26 mouse cellular contexts compared by ENCODE assay signal in genomic region chr15:101714356-101714755, GRCm38 (mm10). TPM values are rescaled to one million over a fixed set of nuclear protein-coding genes. Genes with fewer than 3 reads are reported as not detected.
DNase-seq lines count a peak whose midpoint lies in the region; ATAC-seq and TF ChIP-seq lines count a peak whose summit lies in the region.
"Had no signal": no experiment of that assay in that cellular context is flagged by ENCODE, and none has a peak within 500 bp of the region (broad histone marks: within the 10 kb centered on the region; RNA-seq: fewer than 3 reads in every experiment).

No protein-coding gene starts in this region.

- no peak for TF ChIP-seq POLR2A in heart, adult 2 months (IDR thresholded peaks at IDR 0.05; ENCODE audit: insufficient read depth, low read depth, low read length)

- DNase-seq in limb, embryonic 10.5 days (ENCODE audit: low spot score), result no peak
- DNase-seq in urinary bladder, adult 18-20 months (ENCODE audit: low spot score in 2 of 2), result peak; percentile 45 to 76
- DNase-seq in urinary bladder, adult 2 months (ENCODE audit: low spot score), result no peak
- no peak for DNase-seq in embryonic facial prominence, embryonic 14.5 days (ENCODE audit: low spot score)
- DNase-seq in stomach, postnatal 0 days (ENCODE audit: low spot score), result no peak
- no peak for DNase-seq in frontal cortex, adult 2 months (ENCODE audit: extremely low spot score in 1 of 2, low spot score in 1 of 2)
- DNase-seq in heart, adult 2 months, result no peak
- DNase-seq: adrenal gland, postnatal 10 days; cerebellum, adult 11 months; embryo, embryonic 11 days; gastrocnemius, postnatal 14 days; heart, postnatal 36 days had no signal

- TF ChIP-seq CTCF in stomach, postnatal 0 days (IDR thresholded peaks at IDR 0.05; ENCODE audit: low read depth), result no peak
- TF ChIP-seq CTCF in heart, adult 2 months (IDR thresholded peaks at IDR 0.05), result no peak

- peaks cover 5% of the 10 kb centered on the region; the same call in 1 of the 2 replicates for H3K4me1 ChIP-seq in limb, embryonic 15.5 days
- H3K4me1 ChIP-seq in limb, embryonic 10.5 days, result peaks cover 8% of the 10 kb centered on the region
- H3K4me1 ChIP-seq in embryonic facial prominence, embryonic 14.5 days (ENCODE audit: control insufficient read depth, insufficient read depth, low read length), result peaks cover 8% of the 10 kb centered on the region; the same call in 1 of the 2 replicates
- no peaks in the 10 kb centered on the region for H3K4me1 ChIP-seq in stomach, postnatal 0 days (replicated peaks; ENCODE audit: control insufficient read depth, insufficient read depth)
- no peaks in the 10 kb centered on the region for H3K4me1 ChIP-seq in heart, adult 2 months (ENCODE audit: control insufficient read depth, insufficient read depth, low read length)
- H3K4me1 ChIP-seq: forebrain, embryonic 12.5 days; heart, embryonic 13.5 days; hindbrain, embryonic 15.5 days had no signal

- no peak for TF ChIP-seq EP300 in stomach, postnatal 0 days (optimal IDR thresholded peaks at IDR 0.05)
- no peak for TF ChIP-seq EP300 in heart, adult 2 months (IDR thresholded peaks at IDR 0.05; ENCODE audit: insufficient read depth, low read depth, low read length)

- no peaks in the 10 kb centered on the region for H3K36me3 ChIP-seq in limb, embryonic 15.5 days
- H3K36me3 ChIP-seq in limb, embryonic 10.5 days, result no peaks in the 10 kb centered on the region
- no peaks in the 10 kb centered on the region for H3K36me3 ChIP-seq in embryonic facial prominence, embryonic 14.5 days (ENCODE audit: control insufficient read depth, insufficient read depth, low read length)
- no peaks in the 10 kb centered on the region for H3K36me3 ChIP-seq in stomach, postnatal 0 days (ENCODE audit: control insufficient read depth, insufficient read depth, low read length)
- H3K36me3 ChIP-seq in heart, adult 2 months (ENCODE audit: control insufficient read depth, insufficient read depth, low read length), result no peaks in the 10 kb centered on the region
- H3K36me3 ChIP-seq: forebrain, embryonic 12.5 days; heart, embryonic 13.5 days; hindbrain, embryonic 15.5 days had no signal

- H3K9me3 ChIP-seq in limb, embryonic 15.5 days, result no peaks in the 10 kb centered on the region
- no peaks in the 10 kb centered on the region for H3K9me3 ChIP-seq in limb, embryonic 10.5 days (replicated peaks)
- no peaks in the 10 kb centered on the region for H3K9me3 ChIP-seq in embryonic facial prominence, embryonic 14.5 days (ENCODE audit: control insufficient read depth, low read length)
- no peaks in the 10 kb centered on the region for H3K9me3 ChIP-seq in stomach, postnatal 0 days (ENCODE audit: control insufficient read depth, low read length)
- H3K9me3 ChIP-seq: forebrain, embryonic 12.5 days; heart, embryonic 13.5 days; hindbrain, embryonic 15.5 days had no signal

- H3K27me3 ChIP-seq in limb, embryonic 15.5 days, result no peaks in the 10 kb centered on the region
- H3K27me3 ChIP-seq in limb, embryonic 10.5 days (ENCODE audit: low read depth, poor library complexity, severe bottlenecking), result no peaks in the 10 kb centered on the region
- H3K27me3 ChIP-seq in embryonic facial prominence, embryonic 14.5 days (replicated peaks; ENCODE audit: control insufficient read depth, insufficient read depth, low read length), result no peaks in the 10 kb centered on the region
- no peaks in the 10 kb centered on the region for H3K27me3 ChIP-seq in stomach, postnatal 0 days (ENCODE audit: control insufficient read depth, insufficient read depth, low read length)
- no peaks in the 10 kb centered on the region for H3K27me3 ChIP-seq in heart, adult 2 months (ENCODE audit: control insufficient read depth, insufficient read depth, low read length)
- H3K27me3 ChIP-seq: forebrain, embryonic 12.5 days; hindbrain, embryonic 15.5 days had no signal

- WGBS in limb, embryonic 15.5 days, result 73% methylated on average over 5 of the region's 5 CpGs
- WGBS in limb, embryonic 10.5 days, result 79% methylated on average over 5 of the region's 5 CpGs
- 80% methylated on average over 5 of the region's 5 CpGs for WGBS in embryonic facial prominence, embryonic 14.5 days
- WGBS in stomach, postnatal 0 days, result 63% methylated on average over 5 of the region's 5 CpGs
- WGBS in heart, adult 2 months, result 71% methylated on average over 5 of the region's 5 CpGs

- ATAC-seq in limb, embryonic 15.5 days (ENCODE audit: insufficient number of reproducible peaks, low FRiP score, low TSS enrichment, low read depth), result no peak
- ATAC-seq in embryonic facial prominence, embryonic 14.5 days (ENCODE audit: low read depth), result no peak
- no peak for ATAC-seq in stomach, postnatal 0 days (ENCODE audit: low FRiP score, low TSS enrichment)
- ATAC-seq: forebrain, embryonic 16.5 days had no signal

- intact Hi-C loops in heart, adult 2 months (cut with DNase I), result no loop called here

- H3K79me2 ChIP-seq in heart, adult 2 months (replicated peaks; ENCODE audit: control insufficient read depth, insufficient read depth, low read length), result no peaks in the 10 kb centered on the region

- H3K9ac ChIP-seq in limb, embryonic 15.5 days, result no peak overlapping the region
- H3K9ac ChIP-seq in embryonic facial prominence, embryonic 14.5 days (ENCODE audit: low read depth, low read length), result no peak overlapping the region
- no peak overlapping the region for H3K9ac ChIP-seq in stomach, postnatal 0 days (ENCODE audit: low read length)
- H3K9ac ChIP-seq in heart, adult 2 months (ENCODE audit: low read depth, low read length), result no peak overlapping the region
- H3K9ac ChIP-seq: forebrain, embryonic 12.5 days; heart, embryonic 13.5 days; hindbrain, embryonic 15.5 days had no signal

- 0 out of 2 replicates have a peak overlapping the region, but pooled peaks have one; percentile 27 for H3K27ac ChIP-seq in limb, embryonic 15.5 days
- H3K27ac ChIP-seq in limb, embryonic 10.5 days, result no peak overlapping the region
- 0 out of 2 replicates have a peak overlapping the region, but pooled peaks have one; percentile 48 for H3K27ac ChIP-seq in embryonic facial prominence, embryonic 14.5 days (replicated peaks; ENCODE audit: low read depth, low read length)
- peak overlapping the region; percentile 56 for H3K27ac ChIP-seq in stomach, postnatal 0 days (replicated peaks)
- H3K27ac ChIP-seq in heart, adult 2 months, result no peak overlapping the region
- H3K27ac ChIP-seq: forebrain, embryonic 12.5 days; heart, embryonic 13.5 days; hindbrain, embryonic 15.5 days had no signal

- H3K4me3 ChIP-seq in limb, embryonic 15.5 days, result no peak overlapping the region
- no peak overlapping the region for H3K4me3 ChIP-seq in limb, embryonic 10.5 days
- H3K4me3 ChIP-seq in embryonic facial prominence, embryonic 14.5 days (ENCODE audit: low read depth, low read length), result no peak overlapping the region
- H3K4me3 ChIP-seq in stomach, postnatal 0 days (ENCODE audit: low read depth, low read length), result no peak overlapping the region
- H3K4me3 ChIP-seq in heart, adult 2 months, result no peak overlapping the region
- H3K4me3 ChIP-seq: forebrain, embryonic 12.5 days; heart, embryonic 13.5 days; hindbrain, embryonic 15.5 days had no signal

- H3K4me2 ChIP-seq in limb, embryonic 15.5 days, result no peak overlapping the region
- no peak overlapping the region for H3K4me2 ChIP-seq in embryonic facial prominence, embryonic 14.5 days (ENCODE audit: low read depth, low read length)
- no peak overlapping the region for H3K4me2 ChIP-seq in stomach, postnatal 0 days (replicated peaks; ENCODE audit: low read depth)
- H3K4me2 ChIP-seq: forebrain, embryonic 12.5 days; heart, embryonic 13.5 days; hindbrain, embryonic 15.5 days had no signal

RNA-seq across cellular contexts. Expression of gene Krt5, which starts 1.7 kb away (rescaled TPM):
- 841 and 914 TPM in 2 replicates for polyA plus RNA-seq in limb, embryonic 15.5 days (2015; fragmentation: Nextera tagmentation; extraction: Ambion mirVana)
- polyA plus RNA-seq in limb, embryonic 10.5 days (2016; fragmentation: Nextera tagmentation; extraction: Ambion mirVana), result 19.1 and 40.4 TPM in 2 replicates
- polyA plus RNA-seq in urinary bladder, adult 2 months (2012; rRNA removed), result 508 and 532 TPM in 2 replicates
- polyA plus RNA-seq in embryonic facial prominence, embryonic 14.5 days (2014; fragmentation: Nextera tagmentation; extraction: Ambion mirVana), result 142 and 153 TPM in 2 replicates
- polyA plus RNA-seq in stomach, postnatal 0 days (2015; fragmentation: Nextera tagmentation; extraction: Ambion mirVana), result 504 and 557 TPM in 2 replicates
- 0.08 TPM in 1 of 2 replicates, not detected in the other for polyA plus RNA-seq in frontal cortex, adult 2 months (2012; rRNA removed)
- total RNA-seq in heart, adult 2 months (2021), result under 1 TPM in 1 of 2 experiments, not detected in 1; 0.23 TPM
- polyA plus RNA-seq in heart, adult 2 months (2012; rRNA removed), result 1.3 TPM in 1 of 2 replicates, not detected in the other
- total RNA-seq: adrenal gland, postnatal 10 days; adrenal gland, postnatal 4 days; common myeloid progenitor, adult 5-6 weeks; gastrocnemius, postnatal 14 days; heart, postnatal 36 days; MEL had no signal
- polyA plus RNA-seq: forebrain, embryonic 16.5 days; heart, postnatal 0 days had no signal

RNA-seq across cellular contexts. Expression of gene Krt6a, which starts 20.2 kb away (rescaled TPM):
- polyA plus RNA-seq in limb, embryonic 15.5 days (2015; fragmentation: Nextera tagmentation; extraction: Ambion mirVana), result 290 and 312 TPM in 2 replicates
- 0.13 TPM in 1 of 2 replicates, not detected in the other for polyA plus RNA-seq in limb, embryonic 10.5 days (2016; fragmentation: Nextera tagmentation; extraction: Ambion mirVana)
- 0.03 TPM in 1 of 2 replicates, not detected in the other for polyA plus RNA-seq in urinary bladder, adult 2 months (2012; rRNA removed)
- polyA plus RNA-seq in embryonic facial prominence, embryonic 14.5 days (2014; fragmentation: Nextera tagmentation; extraction: Ambion mirVana), result 34.9 and 120 TPM in 2 replicates
- 30.7 and 42.9 TPM in 2 replicates for polyA plus RNA-seq in stomach, postnatal 0 days (2015; fragmentation: Nextera tagmentation; extraction: Ambion mirVana)
- not detected in 2 replicates for polyA plus RNA-seq in frontal cortex, adult 2 months (2012; rRNA removed)
- not detected for total RNA-seq in heart, adult 2 months (2021)
- polyA plus RNA-seq in heart, adult 2 months (2012; rRNA removed), result not detected in 2 replicates
- total RNA-seq: adrenal gland, postnatal 10 days; adrenal gland, postnatal 4 days; common myeloid progenitor, adult 5-6 weeks; gastrocnemius, adult 18-20 months; gastrocnemius, postnatal 14 days; heart, postnatal 36 days; MEL had no signal
- polyA plus RNA-seq: C2C12; forebrain, embryonic 12.5 days; forebrain, embryonic 16.5 days; gonadal fat pad, adult 2 months; heart, embryonic 13.5 days; heart, postnatal 0 days; hindbrain, embryonic 11.5 days had no signal

RNA-seq across cellular contexts. Expression of gene Krt71, which starts 28.6 kb away (rescaled TPM):
- polyA plus RNA-seq in limb, embryonic 15.5 days (2015; fragmentation: Nextera tagmentation; extraction: Ambion mirVana), result not detected in 2 replicates
- not detected in 2 replicates for polyA plus RNA-seq in limb, embryonic 10.5 days (2016; fragmentation: Nextera tagmentation; extraction: Ambion mirVana)
- not detected in 2 replicates for polyA plus RNA-seq in urinary bladder, adult 2 months (2012; rRNA removed)
- 9.3 and 14.3 TPM in 2 replicates for polyA plus RNA-seq in embryonic facial prominence, embryonic 14.5 days (2014; fragmentation: Nextera tagmentation; extraction: Ambion mirVana)
- polyA plus RNA-seq in stomach, postnatal 0 days (2015; fragmentation: Nextera tagmentation; extraction: Ambion mirVana), result not detected in 2 replicates
- polyA plus RNA-seq in frontal cortex, adult 2 months (2012; rRNA removed), result not detected in 2 replicates
- total RNA-seq in heart, adult 2 months (2021), result not detected
- polyA plus RNA-seq in heart, adult 2 months (2012; rRNA removed), result not detected in 2 replicates
- total RNA-seq: adrenal gland, postnatal 10 days; adrenal gland, postnatal 4 days; common myeloid progenitor, adult 5-6 weeks; gastrocnemius, postnatal 14 days; heart, postnatal 36 days; MEL had no signal
- polyA plus RNA-seq: C2C12; forebrain, embryonic 12.5 days; forebrain, embryonic 16.5 days; heart, embryonic 13.5 days; heart, postnatal 0 days; hindbrain, embryonic 11.5 days had no signal

RNA-seq across cellular contexts. Expression of gene Krt6b, which starts 34.3 kb away (rescaled TPM):
- 5.0 and 8.8 TPM in 2 replicates for polyA plus RNA-seq in limb, embryonic 15.5 days (2015; fragmentation: Nextera tagmentation; extraction: Ambion mirVana)
- not detected in 2 replicates for polyA plus RNA-seq in limb, embryonic 10.5 days (2016; fragmentation: Nextera tagmentation; extraction: Ambion mirVana)
- not detected in 2 replicates for polyA plus RNA-seq in urinary bladder, adult 2 months (2012; rRNA removed)
- polyA plus RNA-seq in embryonic facial prominence, embryonic 14.5 days (2014; fragmentation: Nextera tagmentation; extraction: Ambion mirVana), result 0.16 and 1.2 TPM in 2 replicates
- polyA plus RNA-seq in stomach, postnatal 0 days (2015; fragmentation: Nextera tagmentation; extraction: Ambion mirVana), result 3.3 and 4.7 TPM in 2 replicates
- not detected in 2 replicates for polyA plus RNA-seq in frontal cortex, adult 2 months (2012; rRNA removed)
- not detected for total RNA-seq in heart, adult 2 months (2021)
- 0.04 TPM in 1 of 2 replicates, not detected in the other for polyA plus RNA-seq in heart, adult 2 months (2012; rRNA removed)
- total RNA-seq: adrenal gland, postnatal 10 days; adrenal gland, postnatal 4 days; common myeloid progenitor, adult 5-6 weeks; gastrocnemius, adult 18-20 months; gastrocnemius, postnatal 14 days; heart, postnatal 36 days; MEL had no signal
- polyA plus RNA-seq: brain, embryonic 14.5 days; C2C12; forebrain, embryonic 12.5 days; forebrain, embryonic 16.5 days; gonadal fat pad, adult 2 months; heart, embryonic 13.5 days; hindbrain, embryonic 11.5 days; hindbrain, embryonic 15.5 days had no signal

Comparison
In these comparisons a context has a peak if more than half of its experiments do, and no peak if none do; other contexts are left out.
1. H3K27ac ChIP-seq: peak in limb, embryonic 15.5 days (single experiment), embryonic facial prominence, embryonic 14.5 days (single experiment) and stomach, postnatal 0 days (single experiment); none in limb, embryonic 10.5 days (single experiment) and heart, adult 2 months (single experiment).
2. DNase-seq: peak in urinary bladder, adult 18-20 months (2 of 2); none in limb, embryonic 10.5 days (single experiment), urinary bladder, adult 2 months (single experiment), embryonic facial prominence, embryonic 14.5 days (single experiment), stomach, postnatal 0 days (single experiment), frontal cortex, adult 2 months (0 of 2) and heart, adult 2 months (0 of 2).
3. RNA of gene Krt6a, which starts 20.2 kb away (polyA plus RNA-seq): 290 to 312 TPM in limb, embryonic 15.5 days, 34.9 to 120 TPM in embryonic facial prominence, embryonic 14.5 days and 30.7 to 42.9 TPM in stomach, postnatal 0 days; 0.13 TPM in limb, embryonic 10.5 days, 0.03 TPM in urinary bladder, adult 2 months, not detected in frontal cortex, adult 2 months and not detected in heart, adult 2 months; every median in the first group is over 10 times any median in the second.